Mouse (Mus musculus): ENCODE data around the gene Gm17657.

DNA sequence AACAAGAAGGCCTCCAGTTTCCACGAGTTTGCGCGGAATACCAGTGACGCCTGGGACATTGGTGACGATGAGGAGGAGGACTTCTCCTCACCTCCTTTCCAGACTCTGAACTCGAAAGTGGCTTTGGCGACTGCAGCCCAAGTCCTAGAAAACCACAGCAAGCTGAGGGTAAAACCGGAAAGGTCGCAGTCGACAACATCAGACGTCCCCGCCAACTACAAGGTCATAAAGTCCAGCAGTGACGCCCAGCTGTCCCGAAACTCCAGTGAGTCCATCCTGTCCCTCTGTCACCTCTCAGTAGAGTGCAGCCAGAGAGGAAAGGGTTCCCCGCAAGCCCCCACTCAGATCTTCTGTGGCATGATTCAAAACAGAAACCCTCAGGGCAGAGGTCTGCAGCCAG, 19.0 kb upstream of the Gm17657 start:
- no peak for TF ChIP-seq POLR2A (IDR thresholded peaks at IDR 0.05; ENCODE audit: low read depth, low read length)
- no peak for TF ChIP-seq CTCF (conservative IDR thresholded peaks at IDR 0.05; ENCODE audit: insufficient read depth, insufficient read length, low read depth, low read length)

All from kidney, adult 2 months (tissue).